Mouse (Mus musculus) adrenal gland, postnatal 14 days (tissue): ENCODE data around the gene Gtf2ird1. TPM values are rescaled to one million over a fixed set of nuclear protein-coding genes. Genes with fewer than 3 reads are reported as not detected.
A peak's percentile ranks its signal among the peaks of the same experiment; 100 is the strongest.

ENCODE experiments used
- DNase-seq: peaks from one replicate; pipeline ENCODE4 v3.0.0; 2021; ENCODE audit warnings: mixed read lengths
- microRNA-seq, 2 experiments: library from miRNA; unstranded; fragments of <30 nt; microRNA quantifications; one replicate each; pipeline ENCODE4 v1.2.0; 2021
- total RNA-seq: library from RNA; stranded (reverse); gene quantifications from 2 replicates; pipeline ENCODE4 v1.2.3, GENCODE M21; 2021

Gene Gtf2ird1
- total RNA-seq, 1 experiment from 2014 or later = 61.7 TPM

- DNase-seq = peak; percentile 64
Measured at GRCm38 (mm10) chr5:134312691-134313450, 143.6 kb downstream of the Gtf2ird1 start.

DNA sequence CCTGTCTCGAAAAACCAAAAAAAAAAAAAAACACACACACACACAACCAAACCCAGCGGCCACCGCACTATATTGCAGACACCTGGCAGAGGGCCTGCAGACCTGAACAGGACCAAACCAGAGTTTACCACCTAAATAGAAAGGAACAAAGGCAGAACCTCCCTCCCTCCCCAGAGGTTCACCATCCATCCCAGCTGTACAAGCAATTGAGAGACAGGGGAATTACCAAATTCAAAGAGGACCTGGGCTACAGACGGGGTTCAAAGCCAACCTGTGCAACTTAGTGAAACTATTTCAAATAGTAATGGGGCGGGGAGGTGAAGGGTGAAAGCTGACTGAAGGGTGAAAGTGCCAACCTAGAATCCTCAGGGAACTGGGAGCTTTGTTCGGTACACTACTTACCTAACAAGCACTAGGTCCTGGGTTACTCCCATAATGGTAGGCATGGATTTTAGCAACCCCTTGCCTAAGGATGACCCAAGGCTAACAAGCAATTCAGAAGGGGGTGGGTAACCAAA lies 144.6 kb downstream of the Gtf2ird1 start:
- peak; percentile 49 for DNase-seq

- DNase-seq = peak; percentile 59
Measured at GRCm38 (mm10) chr5:134310201-134310600, 146.3 kb downstream of the Gtf2ird1 start.

DNA sequence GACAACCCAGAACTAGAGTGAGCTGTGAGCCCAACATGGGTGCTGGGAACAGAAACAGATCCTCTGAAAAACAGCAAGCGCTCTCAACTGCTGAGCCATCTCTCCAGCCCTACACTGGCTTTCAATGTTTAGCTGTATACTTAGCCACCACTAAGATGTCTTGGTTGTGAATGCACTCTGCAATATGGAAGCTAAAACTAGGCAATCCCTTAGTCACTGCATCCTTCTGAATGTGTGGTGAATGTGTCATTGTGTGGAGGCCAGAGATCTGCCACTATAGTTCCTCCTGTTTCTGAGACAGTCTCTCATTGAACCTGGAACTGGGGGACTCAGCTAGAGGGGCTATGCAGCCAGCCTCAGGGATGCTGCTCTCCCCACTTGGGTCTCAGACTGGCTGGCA lies 147.2 kb downstream of the Gtf2ird1 start:
- DNase-seq = no peak

Small RNAs within 50 kb of the gene (microRNA-seq; reads per million reads assigned to microRNA genes)
- 0 reads per million in 2 experiments for gene Gm26340
- gene Mir3965 = 0 reads per million in 2 experiments

Other genes starting within 250 kb of the Gtf2ird1 start
- 8.1 and 12.4 TPM in 2 replicates for gene Ncf1, start 227.1 kb downstream of the Gtf2ird1 start, total RNA-seq
- gene Gtf2i, start 142.0 kb downstream of the Gtf2ird1 start, total RNA-seq = 231 and 237 TPM in 2 replicates
- 23.4 and 25.3 TPM in 2 replicates for gene Clip2, start 95.7 kb upstream of the Gtf2ird1 start, total RNA-seq
- gene Syna, start 103.5 kb upstream of the Gtf2ird1 start, total RNA-seq = not detected in 2 replicates
- 47.2 and 51.2 TPM in 2 replicates for gene Rfc2, start 124.7 kb upstream of the Gtf2ird1 start, total RNA-seq
- 2.2 and 7.1 TPM in 2 replicates for gene Lat2, start 158.3 kb upstream of the Gtf2ird1 start, total RNA-seq
- gene Eif4h, start 182.8 kb upstream of the Gtf2ird1 start, total RNA-seq = 277 and 309 TPM in 2 replicates
- gene Limk1, start 231.9 kb upstream of the Gtf2ird1 start, total RNA-seq = 17.9 and 23.7 TPM in 2 replicates